10 mouse cellular contexts compared by ENCODE assay signal in the genomic region with DNA sequence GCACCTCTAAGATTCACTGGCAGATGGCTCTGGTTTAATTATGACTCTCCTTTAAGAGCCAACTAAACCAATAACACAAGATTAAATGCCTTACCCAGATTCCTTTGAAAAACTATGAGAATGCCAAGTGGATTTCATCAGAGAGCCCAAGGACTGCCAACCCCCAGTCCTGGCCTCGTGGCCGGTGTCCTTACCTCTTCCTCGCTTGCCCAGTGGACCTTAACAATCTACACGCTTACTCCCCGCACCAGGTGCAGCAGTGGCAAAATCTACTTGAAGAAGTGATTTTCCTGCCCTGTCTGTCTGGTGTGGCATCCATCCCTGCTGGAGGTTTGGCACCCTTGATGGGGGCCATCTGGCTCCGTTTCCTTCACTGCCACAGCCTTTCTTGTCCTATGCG. TPM values are rescaled to one million over a fixed set of nuclear protein-coding genes. Genes with fewer than 3 reads are reported as not detected.
DNase-seq lines count a peak whose midpoint lies in the region; ATAC-seq and TF ChIP-seq lines count a peak whose summit lies in the region.
"Had no signal": no experiment of that assay in that cellular context is flagged by ENCODE, and none has a peak within 500 bp of the region (broad histone marks: within the 10 kb centered on the region; RNA-seq: fewer than 3 reads in every experiment).

No protein-coding gene starts in this region.

- peaks cover 28% of the 10 kb centered on the region for H3K79me2 ChIP-seq in liver, adult 2 months (ENCODE audit: control insufficient read depth, insufficient read depth, low read length)

- H3K27ac ChIP-seq in gastrocnemius, adult 2 months: peak overlapping the region; percentile 78
- H3K27ac ChIP-seq in liver, adult 2 months (replicated peaks; ENCODE audit: insufficient read depth, low read depth, low read length): no peak overlapping the region
- H3K27ac ChIP-seq in hindbrain, embryonic 11.5 days (ENCODE audit: low read depth, low read length): no peak overlapping the region
- H3K27ac ChIP-seq: intestine, embryonic 15.5 days; lung, embryonic 15.5 days had no signal

- TF ChIP-seq CTCF in gastrocnemius, adult 2 months (IDR thresholded peaks at IDR 0.05): no peak
- no peak for TF ChIP-seq CTCF in liver, adult 2 months (IDR thresholded peaks at IDR 0.05; ENCODE audit: low read depth, low read length)

- H3K9ac ChIP-seq in liver, adult 2 months (ENCODE audit: low read depth, low read length): no peak overlapping the region
- no peak overlapping the region for H3K9ac ChIP-seq in hindbrain, embryonic 11.5 days (ENCODE audit: low read depth, low read length)
- H3K9ac ChIP-seq: intestine, embryonic 15.5 days; lung, embryonic 15.5 days had no signal

- peak overlapping the region; percentile 37 for H3K4me3 ChIP-seq in gastrocnemius, adult 2 months
- H3K4me3 ChIP-seq in liver, adult 2 months (ENCODE audit: insufficient read depth, low read depth, low read length): no peak overlapping the region
- H3K4me3 ChIP-seq in hindbrain, embryonic 11.5 days (ENCODE audit: low read depth, low read length): no peak overlapping the region
- H3K4me3 ChIP-seq: intestine, embryonic 15.5 days; lung, embryonic 15.5 days had no signal

- no peaks in the 10 kb centered on the region for H3K9me3 ChIP-seq in hindbrain, embryonic 11.5 days (ENCODE audit: control insufficient read depth, low read length)
- H3K9me3 ChIP-seq: intestine, embryonic 15.5 days; lung, embryonic 15.5 days had no signal

- intact Hi-C loops in gastrocnemius, adult 2 months (cut with DNase I): no loop called here
- intact Hi-C loops in gastrocnemius, postnatal 36 days (cut with DNase I): no loop called here

- no peak overlapping the region for H3K4me2 ChIP-seq in hindbrain, embryonic 11.5 days (replicated peaks; ENCODE audit: low read depth, low read length)
- H3K4me2 ChIP-seq: intestine, embryonic 15.5 days; lung, embryonic 15.5 days had no signal

- ATAC-seq in hindbrain, embryonic 11.5 days (ENCODE audit: low FRiP score): no peak
- ATAC-seq: intestine, embryonic 15.5 days had no signal

- H3K36me3 ChIP-seq in liver, adult 2 months (ENCODE audit: control insufficient read depth, insufficient read depth, low read length): no peaks in the 10 kb centered on the region
- H3K36me3 ChIP-seq in hindbrain, embryonic 11.5 days (ENCODE audit: control insufficient read depth, insufficient read depth, low read length): no peaks in the 10 kb centered on the region
- H3K36me3 ChIP-seq: intestine, embryonic 15.5 days; lung, embryonic 15.5 days had no signal

- DNase-seq in gastrocnemius, adult 2 months: peak; percentile 63
- no peak for DNase-seq in gastrocnemius, postnatal 36 days
- DNase-seq in liver, adult 2 months (ENCODE audit: extremely low read depth, low read depth, low spot score): peak; percentile 65
- DNase-seq in liver: no peak
- DNase-seq in cerebellum, adult 8-10 months: peak; percentile 21
- DNase-seq in kidney, postnatal 36 days: peak; percentile 70 to 84
- no peak for DNase-seq in hindbrain, embryonic 11.5 days (ENCODE audit: low spot score)
- DNase-seq in thymus, postnatal 0 days (ENCODE audit: low spot score): no peak

- no peak for TF ChIP-seq POLR2A in liver, adult 2 months (IDR thresholded peaks at IDR 0.05; ENCODE audit: extremely low read depth, insufficient read depth, low read length)

- H3K27me3 ChIP-seq in liver, adult 2 months (ENCODE audit: control insufficient read depth, insufficient read depth, low read length): no peaks in the 10 kb centered on the region
- no peaks in the 10 kb centered on the region for H3K27me3 ChIP-seq in hindbrain, embryonic 11.5 days (ENCODE audit: control insufficient read depth, insufficient read depth, low read length)
- H3K27me3 ChIP-seq: intestine, embryonic 15.5 days; lung, embryonic 15.5 days had no signal

- H3K4me1 ChIP-seq in liver, adult 2 months (ENCODE audit: control insufficient read depth, insufficient read depth, low read length): peaks cover 9% of the 10 kb centered on the region
- H3K4me1 ChIP-seq in hindbrain, embryonic 11.5 days (replicated peaks; ENCODE audit: control insufficient read depth, insufficient read depth, low read length): no peaks in the 10 kb centered on the region

- WGBS in liver, adult 2 months: 50% methylated on average over 7 of the region's 7 CpGs
- WGBS in hindbrain, embryonic 11.5 days: 89% methylated on average over 7 of the region's 7 CpGs

RNA-seq across cellular contexts. Expression of a gene that starts 53.3 kb away (rescaled TPM):
- 10 to 100 TPM; 11.7 to 14.3 TPM for total RNA-seq in gastrocnemius, adult 2 months (2021)
- total RNA-seq in gastrocnemius, postnatal 36 days (2021): 1 to 10 TPM; 8.2 to 9.9 TPM
- 5.1 and 7.9 TPM in 2 replicates for total RNA-seq in liver, adult 2 months (2014; rRNA removed)
- polyA plus RNA-seq in liver, adult 2 months (2012; rRNA removed): 5.0 and 5.8 TPM in 2 replicates
- polyA plus RNA-seq in hindbrain, embryonic 11.5 days (2014; fragmentation: Nextera tagmentation; extraction: Ambion mirVana): 18.1 and 20.8 TPM in 2 replicates
- 4.2 and 4.3 TPM in 2 replicates for polyA plus RNA-seq in thymus, postnatal 0 days (2015; fragmentation: Nextera tagmentation; extraction: Ambion mirVana)

Comparison
In these comparisons a context has a peak if more than half of its experiments do, and no peak if none do; other contexts are left out.
1. DNase-seq: peak in gastrocnemius, adult 2 months (single experiment), liver, adult 2 months (single experiment), cerebellum, adult 8-10 months (single experiment) and kidney, postnatal 36 days (2 of 2); none in gastrocnemius, postnatal 36 days (0 of 2), liver (single experiment), hindbrain, embryonic 11.5 days (single experiment) and thymus, postnatal 0 days (single experiment).